Mouse (Mus musculus) stomach, postnatal 0 days (tissue): ENCODE results near the gene Snrpb. TPM values are rescaled to one million over a fixed set of nuclear protein-coding genes. Genes with fewer than 3 reads are reported as not detected.
A peak's percentile ranks its signal among the peaks of the same experiment; 100 is the strongest.

Source experiments
- ATAC-seq: fragments of 200-750 bp; cut with Nextera tagmentation; 2 replicates; pipeline ENCODE4 v1.8.0; 2017; ENCODE audit not compliant: low FRiP score, low TSS enrichment
- DNase-seq: peaks from one replicate; pipeline ENCODE4 v3.0.0-alpha.2; 2016; ENCODE audit warnings: low spot score
- H3K27ac ChIP-seq: fragments of 300-500 bp; sonication (generic); replicated peaks from 2 replicates; pipeline ENCODE4 v1.5.1; 2014; ENCODE audit warnings: mild to moderate bottlenecking, control low read depth
- H3K27me3 ChIP-seq: fragments of 300-500 bp; sonication (generic); 2 replicates; pipeline ENCODE4 v1.6.1; 2014; ENCODE audit warnings: low read length; ENCODE audit not compliant: control insufficient read depth, insufficient read depth
- H3K36me3 ChIP-seq: fragments of 300-500 bp; sonication (generic); 2 replicates; pipeline ENCODE4 v1.6.1; 2014; ENCODE audit warnings: low read length, mixed read lengths; ENCODE audit not compliant: control insufficient read depth, insufficient read depth
- H3K4me1 ChIP-seq: fragments of 300-500 bp; sonication (generic); replicated peaks from 2 replicates; pipeline ENCODE4 v1.6.1; 2014; ENCODE audit warnings: antibody characterized with exemption; ENCODE audit not compliant: control insufficient read depth, insufficient read depth
- H3K4me2 ChIP-seq: fragments of 300-500 bp; sonication (generic); replicated peaks from 2 replicates; pipeline ENCODE4 v1.6.1; 2014; ENCODE audit warnings: low read depth, mild to moderate bottlenecking, control low read depth, moderate library complexity
- H3K4me3 ChIP-seq: fragments of 300-500 bp; sonication (generic); 2 replicates; pipeline ENCODE4 v1.5.1; 2014; ENCODE audit warnings: low read depth, low read length, control low read depth
- H3K9ac ChIP-seq: fragments of 300-500 bp; sonication (generic); 2 replicates; pipeline ENCODE4 v1.6.1; 2014; ENCODE audit warnings: mild to moderate bottlenecking, low read length, control low read depth, mixed read lengths
- H3K9me3 ChIP-seq: fragments of 300-500 bp; sonication (generic); 2 replicates; pipeline ENCODE4 v1.6.1; 2016; ENCODE audit warnings: low read length; ENCODE audit not compliant: control insufficient read depth
- CTCF ChIP-seq: IDR thresholded peaks from 2 replicates; pipeline ENCODE4 v1.5.1; 2016; ENCODE audit warnings: antibody characterized with exemption, low read depth, mild to moderate bottlenecking, moderate library complexity
- EP300 ChIP-seq: optimal IDR thresholded peaks from 2 replicates; pipeline ENCODE3; 2016; ENCODE audit warnings: antibody characterized with exemption
- WGBS: fragments of 180-500 bp; shearing (Covaris S2); extraction: QIAGEN DNeasy Blood & Tissue Kit; methylation state at CpG from one replicate; pipeline ENCODE4 v1.1.7; 2014; 5-methylcytosine and 5-hydroxymethylcytosine counted together
- polyA plus RNA-seq: library from polyadenylated mRNA; unstranded; fragments of >200 nt; fragmentation: Nextera tagmentation; extraction: Ambion mirVana; gene quantifications from 2 replicates; pipeline ENCODE4 v1.2.1, GENCODE M21; 2015

Gene Snrpb
- polyA plus RNA-seq, 1 experiment from 2014 or later: 318 TPM

- ATAC-seq: no peak
- DNase-seq: peak; percentile 4
- WGBS: 79% methylated on average over 6 of the region's 6 CpGs
- H3K27me3 ChIP-seq: no peaks in the 10 kb centered on the region
- H3K4me3 ChIP-seq: no peak overlapping the region
- TF ChIP-seq EP300 (no peak), CTCF (no peak)
- H3K4me2 ChIP-seq: no peak overlapping the region
- no peaks in the 10 kb centered on the region for H3K36me3 ChIP-seq
- no peaks in the 10 kb centered on the region for H3K4me1 ChIP-seq
- no peak overlapping the region for H3K27ac ChIP-seq
- no peak overlapping the region for H3K9ac ChIP-seq
- H3K9me3 ChIP-seq: no peaks in the 10 kb centered on the region
Measured at GRCm38 (mm10) chr2:130125279-130126059, 53.7 kb downstream of the Snrpb start.

Other genes with a start within 250 kb of the Snrpb start
- 6.3 and 7.9 TPM in 2 replicates for gene Tgm3, start 167.1 kb downstream of the Snrpb start, polyA plus RNA-seq
- not detected in 2 replicates for gene Tgm6, start 67.0 kb downstream of the Snrpb start, polyA plus RNA-seq
- 0.02 TPM in 1 of 2 replicates, not detected in the other for gene Tmc2, start 15.8 kb upstream of the Snrpb start, polyA plus RNA-seq
- 98.2 and 104 TPM in 2 replicates for gene Nop56, start 95.0 kb upstream of the Snrpb start, polyA plus RNA-seq
- 126 and 135 TPM in 2 replicates for gene Idh3b, start 105.1 kb upstream of the Snrpb start, polyA plus RNA-seq
- 1.1 and 1.3 TPM in 2 replicates for gene Ebf4, start 115.8 kb upstream of the Snrpb start, polyA plus RNA-seq
- gene Cpxm1, start 218.2 kb upstream of the Snrpb start, polyA plus RNA-seq: 14.6 and 19.1 TPM in 2 replicates
- gene Gm28372, start 225.8 kb upstream of the Snrpb start, polyA plus RNA-seq: not detected in 2 replicates
- gene 1700020A23Rik, start 225.9 kb upstream of the Snrpb start, polyA plus RNA-seq: not detected in 2 replicates
- gene Tmem239, start 227.1 kb upstream of the Snrpb start, polyA plus RNA-seq: not detected in 2 replicates
- 37.0 and 38.9 TPM in 2 replicates for gene Vps16, start 244.9 kb upstream of the Snrpb start, polyA plus RNA-seq
- 4.4 and 4.9 TPM in 2 replicates for gene Pced1a, start 245.3 kb upstream of the Snrpb start, polyA plus RNA-seq